Mouse (Mus musculus): Measurements from ENCODE around the gene Ptprz1.
"Not testable (repeated sequence)": the region's sequence is repeated elsewhere in the genome, so short reads cannot be mapped to it uniquely, and the experiment has no call there.

Ptprz1 gene

DNA sequence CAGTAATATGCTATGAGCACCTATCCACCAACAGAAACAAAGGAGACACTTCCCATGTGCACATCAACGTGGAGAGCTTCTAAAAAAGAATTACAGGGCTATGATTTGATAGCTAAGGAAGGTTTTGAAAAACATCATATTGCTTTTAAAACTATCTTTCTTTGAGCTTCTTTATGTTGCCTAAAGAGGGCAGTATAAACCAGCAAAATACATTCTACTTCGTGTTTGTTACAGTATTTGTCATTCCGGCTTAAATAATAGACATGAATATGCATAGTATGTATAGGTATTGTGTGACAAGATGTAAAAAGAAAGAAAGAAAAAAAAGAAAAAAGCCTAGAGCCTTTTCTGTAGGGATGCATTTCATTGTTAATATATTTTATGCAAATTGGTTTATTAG, 127.8 kb downstream of the Ptprz1 start:
- DNase-seq (ENCODE audit: low read depth, low spot score) = no peak

DNA sequence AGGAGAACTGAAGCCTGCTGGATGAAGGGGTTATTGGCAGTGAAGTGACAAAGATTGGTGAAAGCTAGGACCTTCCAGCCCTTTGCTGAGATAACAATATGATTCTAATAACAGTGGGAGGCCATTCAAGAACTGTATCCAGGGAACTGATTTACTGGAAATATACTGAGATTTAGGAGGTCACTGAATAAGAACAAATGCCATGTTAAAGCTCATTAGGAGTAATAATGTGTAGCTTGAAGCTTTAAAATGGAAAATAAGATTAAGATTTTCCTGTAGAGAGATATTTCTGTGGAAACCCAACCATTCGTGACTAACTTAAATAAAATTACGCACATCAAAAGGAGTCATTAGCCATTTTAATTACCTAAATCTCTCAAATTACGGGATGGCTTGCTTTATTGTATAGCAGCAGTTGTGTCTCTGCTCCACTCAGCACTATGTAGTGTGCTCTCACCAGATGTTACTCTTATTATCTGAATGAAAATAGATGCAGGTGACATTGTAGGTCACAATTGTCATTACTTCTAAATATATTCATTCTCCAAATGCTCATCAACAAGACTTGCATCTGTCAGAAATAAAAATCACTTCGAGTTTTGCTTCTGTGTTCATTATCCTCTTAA, 139.8 kb downstream of the Ptprz1 start:
- DNase-seq (ENCODE audit: low read depth, low spot score) = no peak

DNA sequence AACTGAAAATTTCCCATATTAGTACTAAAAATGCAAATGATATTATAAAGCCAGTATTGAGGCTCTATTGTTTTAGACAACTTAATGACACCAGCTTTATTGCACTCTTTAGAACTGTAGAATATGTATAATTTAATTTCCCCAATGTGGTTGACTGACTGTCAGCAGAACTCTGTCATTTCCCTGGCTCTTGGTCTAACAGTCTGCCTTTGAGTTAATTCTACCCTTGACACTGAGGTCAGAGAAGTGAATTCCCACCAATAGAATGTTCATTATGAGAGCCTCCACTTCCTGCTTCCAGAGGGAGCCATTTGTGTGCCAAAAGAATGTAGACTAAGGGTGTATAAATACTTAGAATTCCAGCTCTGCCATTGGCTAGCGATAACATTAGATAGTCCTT, 152.9 kb downstream of the Ptprz1 start:
- no peak for DNase-seq (ENCODE audit: low read depth, low spot score)

DNA sequence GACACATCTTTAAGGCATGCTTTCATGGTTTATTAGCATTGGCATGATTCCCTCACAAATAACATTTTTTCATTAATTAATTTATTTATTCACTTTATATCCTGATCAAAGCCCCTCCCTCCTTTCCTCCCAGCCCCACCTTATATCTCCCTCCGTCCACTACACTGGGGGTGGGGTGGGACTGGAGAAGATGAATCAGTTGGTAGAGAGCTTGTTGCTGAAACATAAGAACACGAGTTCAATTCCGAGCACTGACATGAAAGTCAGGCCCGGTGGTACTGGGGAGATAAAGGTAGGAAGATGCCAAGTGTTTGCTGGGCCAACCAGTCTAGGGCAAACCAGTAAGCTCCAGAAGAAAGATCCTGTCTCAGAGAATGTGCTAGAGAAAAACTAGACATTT, 173.5 kb downstream of the Ptprz1 start:
- DNase-seq (ENCODE audit: low read depth, low spot score) = no peak

DNA sequence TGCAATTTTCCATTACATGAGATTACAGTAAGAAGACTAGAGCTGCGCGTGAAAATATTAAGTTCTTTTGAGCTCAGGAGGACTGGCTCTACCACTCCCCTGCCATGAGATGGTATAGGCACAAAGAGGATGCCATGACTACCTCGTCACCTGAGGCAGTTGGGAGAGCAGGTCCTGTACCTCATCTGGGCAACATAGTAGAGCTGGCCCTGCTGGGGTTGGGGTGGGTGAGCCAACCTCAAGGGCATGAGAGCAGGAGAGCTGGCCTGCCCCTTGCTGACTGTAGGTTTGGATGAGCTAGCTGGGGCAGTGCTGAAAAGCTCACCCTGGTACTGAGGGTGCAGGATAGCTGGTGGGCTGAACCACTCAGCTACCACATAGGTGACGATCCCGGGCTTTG, 180.4 kb downstream of the Ptprz1 start:
- DNase-seq (ENCODE audit: low read depth, low spot score) = no peak

DNA sequence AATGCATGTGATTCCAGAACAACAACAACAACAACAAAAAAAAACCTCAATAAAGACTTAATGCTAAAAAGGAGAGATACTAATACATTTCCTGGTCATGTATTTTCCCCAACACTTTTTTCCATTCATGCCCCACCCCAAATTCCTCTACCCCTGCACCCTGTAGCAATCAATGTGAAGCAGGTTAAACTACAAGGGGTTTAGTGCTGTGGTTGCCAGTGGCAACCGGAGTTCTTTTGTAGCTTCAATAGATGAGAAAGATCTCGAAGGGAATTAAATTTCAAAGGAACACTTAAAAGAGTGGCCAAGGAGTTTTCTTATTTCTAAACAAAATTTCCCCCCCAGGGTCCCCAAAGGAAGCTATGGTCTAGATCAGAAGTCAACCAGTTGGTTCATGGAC, 200.8 kb downstream of the Ptprz1 start:
- no peak for DNase-seq (ENCODE audit: low read depth, low spot score)

DNA sequence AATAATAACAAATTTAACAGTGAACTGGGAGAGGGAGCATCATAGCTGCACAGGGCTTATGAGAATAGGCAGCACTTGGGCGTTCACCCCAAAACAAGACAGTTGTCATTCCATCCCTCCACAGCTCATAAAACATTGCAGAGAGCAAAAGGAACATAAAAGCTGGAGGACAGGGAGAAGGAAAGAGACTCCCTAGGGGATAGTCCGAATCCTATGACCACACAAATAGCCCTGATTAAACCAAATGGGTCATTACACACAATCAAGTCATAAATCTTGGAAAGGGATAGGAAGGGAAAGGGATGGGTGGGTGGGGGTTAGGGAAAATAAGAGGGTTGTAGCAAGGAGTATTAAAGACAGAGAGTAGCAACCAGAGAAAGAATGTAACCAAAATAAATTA, 203.0 kb downstream of the Ptprz1 start:
- no peak for DNase-seq (ENCODE audit: low read depth, low spot score)

DNA sequence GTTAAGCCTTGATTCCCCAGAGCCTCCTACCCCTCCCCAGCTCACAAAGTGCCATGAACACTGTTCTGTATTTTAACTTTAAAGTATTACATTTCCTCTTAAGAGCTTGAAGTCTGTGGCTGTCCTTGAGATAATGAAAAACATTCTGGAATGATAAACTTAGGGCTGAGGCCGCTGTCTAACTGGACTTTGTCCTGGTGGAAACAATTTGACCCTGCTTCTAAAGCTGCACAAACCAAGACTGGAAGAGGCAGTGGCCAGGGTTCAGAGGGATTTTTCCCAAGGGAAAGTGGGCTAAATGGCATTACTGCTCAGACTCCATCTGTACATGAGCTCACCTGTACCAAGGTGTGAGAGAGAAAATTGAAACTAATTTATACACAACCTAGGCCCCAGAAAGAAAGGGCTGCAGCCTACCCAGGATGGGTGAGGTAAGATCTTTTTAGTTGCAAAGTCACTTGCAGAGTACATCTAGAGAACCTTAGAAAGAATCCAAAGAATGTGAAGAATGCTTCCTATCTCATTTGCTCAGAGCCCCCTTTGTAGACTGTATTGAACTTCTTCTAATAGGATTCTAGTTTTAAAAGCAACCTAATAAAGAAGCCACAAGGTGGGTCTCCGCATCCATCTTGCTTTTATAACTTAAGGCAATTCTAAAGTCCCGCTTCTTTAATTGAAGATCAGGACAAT, 204.8 kb downstream of the Ptprz1 start:
- DNase-seq (ENCODE audit: low read depth, low spot score) = no peak

DNA sequence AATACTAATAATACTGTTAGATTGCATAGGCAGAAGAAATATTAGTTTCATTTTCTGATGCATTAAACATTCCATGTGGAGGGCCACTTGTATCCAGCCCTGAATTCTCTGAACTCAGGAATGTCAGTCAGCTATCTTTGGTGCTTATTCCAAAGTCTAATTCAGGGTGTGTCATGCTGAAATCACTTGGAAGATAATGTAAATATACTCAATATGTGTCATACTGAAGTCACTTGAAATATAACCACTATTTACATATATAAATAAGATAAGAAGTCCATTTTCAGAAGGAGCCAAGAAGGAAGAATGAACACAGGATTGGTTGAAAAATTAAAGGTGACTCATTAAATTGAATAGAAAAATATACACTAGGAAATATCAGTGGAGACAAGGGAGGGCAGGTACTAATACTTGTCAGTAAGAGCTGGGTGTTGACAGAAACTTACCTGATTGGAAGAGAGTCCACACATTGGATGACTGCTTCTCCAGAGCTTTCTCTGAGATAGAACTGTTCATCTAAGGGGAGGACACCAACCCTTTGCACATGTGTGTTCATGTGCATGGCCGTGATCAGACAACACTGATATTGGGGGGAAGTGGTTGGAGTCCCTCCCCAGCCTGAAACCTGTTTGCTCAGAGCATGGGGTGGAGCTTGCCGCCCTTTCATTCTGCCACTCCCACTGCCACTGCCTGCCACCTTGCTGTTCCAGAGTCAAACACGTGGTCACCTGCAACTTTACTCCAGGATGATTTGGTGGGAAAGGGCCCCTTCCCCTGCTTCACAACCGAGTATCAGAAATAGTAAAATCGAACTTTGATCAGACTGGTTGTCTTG, 209.5 kb downstream of the Ptprz1 start:
- DNase-seq (ENCODE audit: low read depth, low spot score) = no peak

DNA sequence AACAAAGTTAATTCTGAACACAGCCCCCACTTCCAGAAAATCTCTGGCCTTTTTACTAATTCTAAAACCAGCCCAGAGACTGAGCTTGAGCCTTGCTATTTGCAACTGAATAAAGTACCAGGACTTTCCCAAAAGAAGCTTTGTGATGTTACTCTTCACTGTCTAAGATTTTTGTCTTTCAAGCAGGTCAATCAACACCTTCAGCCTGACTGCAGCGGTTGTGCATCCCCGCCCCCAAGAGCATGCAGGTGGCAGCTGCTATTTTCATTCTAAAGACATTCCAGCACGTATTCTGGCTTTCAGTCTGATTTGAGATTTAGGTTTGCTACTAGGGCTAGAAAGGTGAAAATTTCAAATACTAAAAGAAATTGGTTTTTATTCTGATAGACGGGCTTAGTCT, 214.0 kb downstream of the Ptprz1 start:
- DNase-seq (ENCODE audit: low read depth, low spot score) = not testable (repeated sequence)

DNA sequence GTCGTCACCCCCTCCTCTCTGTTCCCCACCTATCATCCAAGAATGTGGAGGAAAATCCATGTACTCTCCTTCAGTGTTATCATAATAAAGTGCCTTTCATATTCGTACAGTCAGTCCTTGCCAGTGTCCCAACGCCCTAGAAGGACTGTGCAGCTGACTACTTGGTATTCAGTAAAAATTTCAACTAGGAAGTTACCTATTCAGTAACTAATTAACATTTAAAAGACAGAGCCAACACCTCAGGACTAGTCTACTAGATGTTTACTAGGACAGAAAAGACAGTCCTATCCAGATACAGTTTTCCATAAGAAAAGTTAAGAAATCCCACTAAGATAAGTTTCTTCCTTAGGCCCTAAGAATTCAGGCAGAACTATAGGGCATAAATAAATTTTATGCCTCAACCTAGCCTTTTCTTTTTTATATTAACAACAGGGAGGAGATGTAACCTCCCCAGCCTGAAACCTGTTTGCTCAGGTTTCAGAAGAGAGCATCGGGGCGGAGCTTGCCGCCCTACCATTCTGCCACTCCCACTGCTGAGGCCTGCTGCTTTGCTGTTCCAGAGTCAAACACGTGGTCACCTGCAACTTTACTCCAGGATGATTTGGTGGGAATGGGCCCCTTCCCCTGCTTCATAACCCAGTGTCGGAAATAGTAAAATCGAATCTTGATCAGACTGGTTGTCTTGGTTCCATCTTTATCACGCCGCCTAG, 215.2 kb downstream of the Ptprz1 start:
- DNase-seq (ENCODE audit: low read depth, low spot score) = not testable (repeated sequence)
